Mouse (Mus musculus): ENCODE data around the gene Spsb1.
A peak's percentile ranks its signal among the peaks of the same experiment; 100 is the strongest.

The Spsb1 gene

DNA sequence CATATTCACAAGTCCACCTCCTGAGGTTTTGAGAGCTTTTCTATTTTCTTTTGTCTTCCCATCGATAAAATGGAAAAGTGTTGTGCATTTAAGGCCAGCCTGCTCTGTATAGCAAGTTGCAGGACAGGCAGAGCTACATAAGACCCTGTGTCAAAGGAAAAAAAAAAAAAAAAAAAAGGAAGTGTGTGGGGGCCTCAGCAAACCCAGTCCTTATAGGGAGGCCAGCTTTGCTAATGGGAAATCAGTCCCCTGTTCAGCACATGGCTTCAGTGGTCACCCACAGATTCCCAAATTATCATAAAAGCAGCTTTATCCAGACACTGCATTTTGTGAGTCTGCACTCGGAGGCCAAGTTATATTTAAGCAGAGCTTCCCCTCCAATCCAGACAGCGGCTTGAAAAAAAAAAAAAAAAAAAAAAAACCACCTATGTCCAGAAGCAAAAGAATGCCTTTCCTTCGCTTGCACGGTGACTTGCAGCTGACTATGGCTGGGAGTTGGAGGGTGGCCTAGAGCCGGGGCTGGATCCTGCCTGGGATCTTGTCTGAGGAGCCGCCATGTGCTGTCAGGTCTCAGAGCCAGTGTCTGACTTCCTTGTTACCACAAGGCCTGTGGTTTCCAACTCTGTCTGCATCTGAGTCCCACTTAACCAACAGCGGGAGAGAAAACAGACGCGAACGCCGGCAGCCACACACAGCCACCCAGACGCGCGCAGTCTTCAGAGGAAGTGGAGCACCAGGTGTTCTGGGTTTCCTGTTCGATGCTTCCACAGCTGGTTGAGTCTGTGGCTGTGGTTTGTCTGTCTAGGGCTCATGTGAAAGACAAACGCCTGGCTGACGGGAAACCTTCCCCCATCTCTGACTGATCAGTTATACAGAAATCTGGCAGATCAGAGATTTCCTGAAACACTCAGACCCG is 98.7 kb downstream of the Spsb1 start:
- DNase-seq (ENCODE audit: low spot score in 2 of 2): peak in 1 of 2 experiments; percentile 26

DNA sequence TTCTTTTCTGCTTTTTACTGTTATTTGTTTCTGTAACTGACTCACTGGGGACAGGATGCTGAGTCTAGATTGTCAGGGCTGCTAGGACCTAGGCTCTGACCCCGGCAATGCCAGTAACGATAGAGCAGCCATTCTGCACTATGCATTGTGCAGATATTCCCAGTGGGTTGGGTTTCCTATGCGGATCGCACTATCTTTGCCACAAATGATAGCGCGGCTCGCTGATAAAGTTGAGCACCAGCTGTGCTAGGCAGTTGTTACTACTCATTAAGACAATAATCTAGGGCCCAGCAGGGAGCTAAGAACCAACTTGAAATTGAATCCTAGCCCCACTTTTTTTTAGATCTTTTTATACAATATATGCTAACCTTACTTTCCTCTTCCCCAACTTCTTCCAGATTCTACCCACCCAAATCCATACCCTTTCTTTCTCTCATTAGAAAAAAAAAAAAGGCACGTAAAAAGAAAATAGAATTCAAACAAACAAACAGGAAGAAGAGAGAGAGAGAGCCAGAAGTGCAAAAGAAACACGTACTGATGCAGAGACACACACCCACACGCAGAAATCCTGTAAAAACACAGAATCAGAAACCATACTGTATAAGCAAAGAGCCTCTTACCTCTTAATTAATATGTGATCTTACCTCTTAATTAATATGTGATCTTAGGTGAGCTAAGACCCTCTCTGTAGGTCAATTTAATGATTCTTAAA is 99.5 kb downstream of the Spsb1 start:
- DNase-seq (ENCODE audit: low spot score in 2 of 2): no peak

DNA sequence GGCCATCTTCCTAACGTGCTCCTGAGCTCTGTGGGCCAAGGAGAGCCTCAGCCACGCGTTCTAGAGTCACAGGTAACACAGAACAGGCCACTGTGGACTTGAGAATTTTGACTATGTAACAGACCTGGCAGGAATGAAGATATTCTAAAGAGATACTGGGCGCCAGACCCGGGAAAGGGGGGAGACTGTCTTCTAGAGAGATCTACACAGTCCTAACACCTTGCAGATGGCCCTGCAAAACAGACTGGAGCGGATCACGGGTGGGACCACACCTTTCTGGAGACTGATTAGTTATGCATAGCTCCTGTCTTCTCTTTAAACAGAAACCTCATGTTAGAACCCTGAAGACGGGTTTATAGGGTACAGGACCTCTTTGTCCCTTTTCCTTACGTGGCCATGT is 100.1 kb downstream of the Spsb1 start:
- no peak for DNase-seq (ENCODE audit: low spot score in 2 of 2)

DNA sequence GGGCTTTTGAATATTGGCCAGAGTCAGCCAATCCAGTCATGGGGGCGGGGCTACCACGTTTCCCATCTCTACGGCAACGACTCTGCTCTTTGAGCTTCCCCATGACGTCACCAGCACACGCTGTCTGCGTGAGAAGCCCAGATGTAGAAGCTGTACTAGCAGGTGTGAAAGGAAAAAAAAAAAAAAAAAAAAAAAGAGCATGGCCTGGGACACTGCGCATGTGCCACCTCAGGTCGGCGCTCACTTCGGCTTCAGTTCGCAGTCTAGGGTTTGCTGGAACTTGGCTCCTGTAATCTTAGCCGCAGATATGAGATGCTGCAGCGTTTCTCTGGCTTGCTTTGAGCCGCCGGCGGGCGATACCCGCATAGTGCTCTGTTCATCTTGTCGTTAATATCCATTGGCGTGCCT is 100.5 kb downstream of the Spsb1 start:
- DNase-seq (ENCODE audit: low spot score in 2 of 2): peak; percentile 26 to 48

DNA sequence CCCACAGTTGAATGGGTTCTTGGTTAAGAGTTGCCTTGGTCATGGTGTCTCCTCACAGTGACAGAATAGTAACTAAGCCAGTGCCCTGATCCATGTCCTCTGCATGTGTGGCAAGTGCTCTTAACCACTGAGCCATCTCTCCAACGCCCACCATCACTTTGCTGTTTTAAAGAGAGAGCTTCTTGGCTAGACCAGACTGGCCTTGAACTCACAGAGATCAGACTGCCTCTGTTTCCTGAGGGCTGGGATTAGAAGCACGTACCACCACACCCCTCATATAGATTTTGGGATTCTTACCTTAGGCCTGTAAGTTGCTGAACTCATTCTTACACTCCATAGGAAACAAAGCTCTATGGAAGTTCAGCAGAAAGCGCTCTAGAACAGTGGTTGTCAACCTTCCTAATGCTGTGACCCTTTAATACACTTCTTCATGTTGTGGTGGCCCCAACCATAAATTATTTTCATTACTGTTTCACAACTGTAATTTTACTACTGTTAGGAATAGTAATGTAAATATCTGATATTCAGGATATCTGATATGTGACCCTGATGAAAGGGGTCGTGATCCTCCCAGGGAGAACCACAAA is 101.1 kb downstream of the Spsb1 start:
- DNase-seq (ENCODE audit: low spot score in 2 of 2): no peak

- no peak for DNase-seq (ENCODE audit: low spot score in 2 of 2)
Observed at GRCm38 (mm10) chr4:149851554-149851953, 103.3 kb downstream of the Spsb1 start.

- DNase-seq (ENCODE audit: low spot score in 2 of 2): no peak
Observed at GRCm38 (mm10) chr4:149850674-149851073, 104.2 kb downstream of the Spsb1 start.

DNA sequence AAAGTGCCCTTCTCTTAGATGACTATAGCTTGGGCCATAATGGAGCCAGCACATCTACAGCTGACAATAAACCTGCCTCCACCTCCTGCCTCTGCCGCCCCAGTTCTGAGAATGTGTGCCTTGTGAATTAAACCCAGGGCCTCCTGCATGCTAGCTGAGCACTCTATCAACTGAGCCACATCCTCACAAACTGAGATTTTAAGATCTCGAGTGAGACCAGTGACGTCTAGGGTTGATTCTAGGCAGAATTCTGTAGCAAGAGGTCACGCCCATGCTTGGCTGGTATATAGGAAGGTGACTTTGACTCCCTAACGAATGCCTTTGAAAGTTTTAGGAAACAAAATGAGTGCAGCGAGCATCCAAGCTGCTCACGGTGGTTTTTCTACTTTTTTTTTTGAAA is 104.8 kb downstream of the Spsb1 start:
- no peak for DNase-seq (ENCODE audit: low spot score in 2 of 2)

- no peak for DNase-seq (ENCODE audit: low spot score in 2 of 2)
Observed at GRCm38 (mm10) chr4:149849035-149849434, 105.8 kb downstream of the Spsb1 start.

DNA sequence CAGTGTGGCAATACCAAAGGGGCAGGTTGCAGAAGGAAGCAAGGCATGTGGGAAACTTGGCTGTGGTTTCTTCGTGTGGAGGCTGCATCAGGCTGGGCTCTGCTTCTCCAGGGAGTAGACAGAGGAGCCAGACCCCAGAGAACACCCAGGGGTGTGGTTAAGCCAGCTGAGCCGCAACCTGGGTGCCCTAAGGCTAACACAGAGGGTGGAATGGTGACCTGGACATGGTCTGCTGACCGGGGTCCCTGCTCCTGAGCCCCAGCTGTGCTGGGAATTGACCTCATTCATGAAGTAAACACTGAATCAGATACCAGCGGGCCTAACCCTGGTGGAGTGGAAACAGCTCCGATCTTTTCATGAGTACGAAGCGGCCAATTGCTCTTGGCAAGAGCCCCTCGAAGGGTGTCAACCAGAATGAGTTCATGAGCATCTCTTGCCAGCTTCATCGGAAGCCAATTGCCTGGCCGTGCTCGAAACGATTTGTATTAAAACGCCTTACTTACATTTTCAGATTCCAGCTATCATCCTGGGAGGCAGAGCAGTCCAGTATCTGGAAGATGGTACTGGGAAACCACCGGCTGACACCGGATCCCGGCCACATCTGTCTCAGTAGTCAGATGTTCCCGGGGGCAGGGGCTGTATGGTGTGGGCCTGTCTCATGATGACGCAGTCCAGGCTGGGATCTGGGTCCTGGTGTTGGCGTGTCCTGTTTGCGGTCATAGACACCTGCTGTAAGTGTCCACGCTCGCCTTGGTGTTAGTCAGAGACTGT is 107.8 kb downstream of the Spsb1 start:
- DNase-seq (ENCODE audit: low spot score in 2 of 2): no peak

All from right cerebral cortex, adult 2 months (tissue).